Mouse (Mus musculus): ENCODE data around the gene Gna13.

- TF ChIP-seq SMC3 (IDR thresholded peaks at IDR 0.05; ENCODE audit: low read depth, low read length) (no peak), GATA1 (IDR thresholded peaks at IDR 0.05; ENCODE audit: low read depth, low read length) (no peak), CTCF (IDR thresholded peaks at IDR 0.05 in 2 of 3, conservative IDR thresholded peaks at IDR 0.05 in 1 of 3; ENCODE audit: control insufficient read depth in 1 of 3, insufficient read depth in 1 of 3, low read depth in 2 of 3, low read length in 3 of 3, poor library complexity in 1 of 3, severe bottlenecking in 1 of 3) (no peak), MAX (IDR thresholded peaks at IDR 0.05; ENCODE audit: low read length) (no peak), POLR2A (IDR thresholded peaks at IDR 0.05; ENCODE audit: control insufficient read depth in 1 of 2, insufficient read depth in 1 of 2, low read depth in 1 of 2, low read length in 2 of 2, poor library complexity in 1 of 2) (no peak), ELF1 (IDR thresholded peaks at IDR 0.05; ENCODE audit: low read depth, low read length) (no peak), ETS1 (IDR thresholded peaks at IDR 0.05; ENCODE audit: low read depth, low read length) (no peak), MYC (IDR thresholded peaks at IDR 0.05; ENCODE audit: low read depth, low read length) (no peak), MAFK (IDR thresholded peaks at IDR 0.05; ENCODE audit: borderline replicate concordance, low read depth, low read length) (no peak), TBP (IDR thresholded peaks at IDR 0.05; ENCODE audit: low read depth, low read length) (no peak), TCF12 (IDR thresholded peaks at IDR 0.05; ENCODE audit: low read depth, low read length) (0 out of 2 replicates have a peak, but pooled peaks have one; percentile 20), ZKSCAN1 (IDR thresholded peaks at IDR 0.05; ENCODE audit: low read depth, low read length) (no peak), ZC3H11A (IDR thresholded peaks at IDR 0.05; ENCODE audit: low read depth, low read length) (no peak), HCFC1 (IDR thresholded peaks at IDR 0.05; ENCODE audit: low read depth, low read length) (0 out of 2 replicates have a peak, but pooled peaks have one; percentile 41)
These were observed 1.4 kb upstream of the Gna13 start for GRCm38 (mm10) chr11:109361241-109361630.

Measured in MEL (cell line).